In the genomic region with DNA sequence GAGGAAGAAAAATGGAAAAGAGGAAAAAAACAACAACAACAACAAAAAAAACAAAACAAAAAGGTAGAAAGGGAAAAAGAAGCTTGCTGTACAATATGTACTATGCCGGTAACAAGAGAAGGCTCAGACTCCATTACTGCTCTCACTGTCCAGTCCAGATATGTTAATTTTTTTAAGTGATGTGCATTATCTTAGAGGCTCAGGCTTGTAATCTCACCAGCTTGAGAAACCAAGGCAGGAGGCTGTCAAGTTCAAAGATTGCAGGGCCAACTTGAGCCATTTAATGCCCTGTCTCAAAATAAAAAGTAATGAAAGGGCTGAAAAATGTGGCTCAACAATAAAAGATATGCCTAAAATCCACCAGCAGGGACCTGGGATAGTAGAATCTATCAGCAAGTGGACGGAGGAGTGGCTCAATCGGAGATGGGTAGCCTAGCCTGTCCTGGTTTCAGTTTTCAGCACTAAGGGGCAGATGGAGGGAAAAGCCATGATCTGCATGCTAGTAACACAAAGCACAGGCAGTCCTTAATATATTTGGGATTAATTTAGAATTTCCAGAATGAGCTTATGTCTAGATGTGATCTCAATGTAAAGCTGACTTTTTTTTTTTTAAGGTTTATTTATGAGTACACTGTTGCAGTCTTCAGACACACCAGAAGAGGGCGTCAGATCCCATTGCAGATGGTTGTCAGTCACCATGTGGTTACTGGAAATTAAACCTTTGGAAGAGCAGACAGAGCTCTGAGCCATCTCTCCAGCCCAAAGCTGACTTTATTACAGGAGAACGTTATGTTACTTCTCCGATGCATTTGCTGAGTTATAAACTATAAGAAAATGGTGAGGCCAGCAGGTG, we compare ENCODE assay signal across 8 mouse cellular contexts. TPM values are rescaled to one million over a fixed set of nuclear protein-coding genes. Genes with fewer than 3 reads are reported as not detected.
DNase-seq lines count a peak whose midpoint lies in the region; ATAC-seq and TF ChIP-seq lines count a peak whose summit lies in the region.

No protein-coding gene starts in this region.

- 41% methylated on average over 6 of the region's 6 CpGs for WGBS in heart, embryonic 11.5 days (ENCODE audit: insufficient replicate concordance)
- WGBS in hindbrain, embryonic 16.5 days = 46% methylated on average over 6 of the region's 6 CpGs
- WGBS in midbrain, embryonic 13.5 days = 40% methylated on average over 6 of the region's 6 CpGs

- 0 out of 2 replicates have a peak, but pooled peaks cover 2% of the 10 kb centered on the region for H3K4me1 ChIP-seq in heart, embryonic 11.5 days (ENCODE audit: control insufficient read depth, insufficient read depth, low read length)
- H3K4me1 ChIP-seq in testis, adult 2 months (ENCODE audit: control insufficient read depth, insufficient read depth, low read length) = peaks cover 6% of the 10 kb centered on the region
- peaks cover 15% of the 10 kb centered on the region for H3K4me1 ChIP-seq in hindbrain, embryonic 16.5 days (ENCODE audit: control insufficient read depth, insufficient read depth, low read depth, low read length)
- peaks cover 12% of the 10 kb centered on the region for H3K4me1 ChIP-seq in midbrain, embryonic 13.5 days (replicated peaks)

- no peak for TF ChIP-seq POLR2A in testis, adult 2 months (IDR thresholded peaks at IDR 0.05; ENCODE audit: control insufficient read depth, low read depth, low read length)

- no peak for TF ChIP-seq CTCF in testis, adult 2 months (IDR thresholded peaks at IDR 0.05; ENCODE audit: control insufficient read depth, insufficient read depth, insufficient replicate concordance, low read depth, low read length)

- H3K27ac ChIP-seq in heart, embryonic 11.5 days (ENCODE audit: low read depth, low read length) = no peak overlapping the region
- no peak overlapping the region for H3K27ac ChIP-seq in testis, adult 2 months (ENCODE audit: control insufficient read depth, insufficient read depth, low read depth, low read length)
- H3K27ac ChIP-seq in hindbrain, embryonic 16.5 days (ENCODE audit: low read depth, low read length) = no peak overlapping the region
- no peak overlapping the region for H3K27ac ChIP-seq in midbrain, embryonic 13.5 days

- peak overlapping the region; percentile 17; the same call in 1 of the 2 replicates for H3K4me2 ChIP-seq in heart, embryonic 11.5 days
- peak overlapping the region; percentile 82 for H3K4me2 ChIP-seq in hindbrain, embryonic 16.5 days (ENCODE audit: low read length)
- H3K4me2 ChIP-seq in midbrain, embryonic 13.5 days (replicated peaks) = peak overlapping the region; percentile 88; the same call in 1 of the 2 replicates

- no peaks in the 10 kb centered on the region for H3K9me3 ChIP-seq in heart, embryonic 11.5 days (replicated peaks; ENCODE audit: control insufficient read depth, low read length)
- no peaks in the 10 kb centered on the region for H3K9me3 ChIP-seq in hindbrain, embryonic 16.5 days (ENCODE audit: control insufficient read depth, low read length)
- H3K9me3 ChIP-seq in midbrain, embryonic 13.5 days = no peaks in the 10 kb centered on the region

- ATAC-seq in heart, embryonic 11.5 days (replicated peaks; ENCODE audit: insufficient number of reproducible peaks, low FRiP score, low TSS enrichment) = peak; percentile 12; the same call in 1 of the 2 replicates
- ATAC-seq in hindbrain, embryonic 16.5 days = peak; percentile 14
- peak; percentile 62 for ATAC-seq in midbrain, embryonic 13.5 days

- no peak overlapping the region for H3K9ac ChIP-seq in heart, embryonic 11.5 days (ENCODE audit: low read depth, low read length)
- H3K9ac ChIP-seq in hindbrain, embryonic 16.5 days (ENCODE audit: low read depth, low read length) = no peak overlapping the region
- H3K9ac ChIP-seq in midbrain, embryonic 13.5 days (replicated peaks) = no peak overlapping the region

- H3K4me3 ChIP-seq in heart, embryonic 11.5 days (ENCODE audit: low read depth, low read length) = peak overlapping the region; percentile 89
- peak overlapping the region; percentile 91 for H3K4me3 ChIP-seq in testis, adult 2 months (ENCODE audit: control insufficient read depth, low read depth, low read length)
- H3K4me3 ChIP-seq in hindbrain, embryonic 16.5 days (ENCODE audit: low read length) = peak overlapping the region; percentile 75
- H3K4me3 ChIP-seq in midbrain, embryonic 13.5 days (replicated peaks) = peak overlapping the region; percentile 82

- peaks cover 11% of the 10 kb centered on the region for H3K36me3 ChIP-seq in heart, embryonic 11.5 days (ENCODE audit: control insufficient read depth, insufficient read depth, low read length)
- H3K36me3 ChIP-seq in testis, adult 2 months (ENCODE audit: control insufficient read depth, insufficient read depth, low read length) = peaks cover 1% of the 10 kb centered on the region; the same call in 1 of the 2 replicates
- peaks cover 9% of the 10 kb centered on the region for H3K36me3 ChIP-seq in hindbrain, embryonic 16.5 days (ENCODE audit: control insufficient read depth, insufficient read depth, low read length)
- H3K36me3 ChIP-seq in midbrain, embryonic 13.5 days = peaks cover 24% of the 10 kb centered on the region

- no peak for DNase-seq in heart, postnatal 14 days
- DNase-seq in testis, postnatal 10 days (ENCODE audit: low spot score) = no peak
- no peak for DNase-seq in adrenal gland, adult (ENCODE audit: inconsistent age in 2 of 2, low spot score in 1 of 2)
- DNase-seq in retina, postnatal 1 day = no peak

- no peaks in the 10 kb centered on the region for H3K27me3 ChIP-seq in heart, embryonic 11.5 days (ENCODE audit: control insufficient read depth, insufficient read depth, low read length)
- H3K27me3 ChIP-seq in testis, adult 2 months (ENCODE audit: control insufficient read depth, insufficient read depth, low read length) = no peaks in the 10 kb centered on the region
- no peaks in the 10 kb centered on the region; the same call in 1 of the 2 replicates for H3K27me3 ChIP-seq in hindbrain, embryonic 16.5 days (replicated peaks; ENCODE audit: control insufficient read depth, insufficient read depth, low read length)
- H3K27me3 ChIP-seq in midbrain, embryonic 13.5 days = no peaks in the 10 kb centered on the region

- intact Hi-C loops in heart, postnatal 14 days (cut with DNase I) = loop anchor here (1.0 kb wide), 1 partner anchor 13 kb away; a partner anchor contains a TSS

RNA-seq across cellular contexts. Expression of a gene that starts 0.6 kb away (rescaled TPM):
- 621 and 642 TPM in 2 replicates for polyA plus RNA-seq in heart, embryonic 11.5 days (2014; fragmentation: Nextera tagmentation; extraction: Ambion mirVana)
- total RNA-seq in heart, postnatal 14 days (2021) = 1,000 to 10,000 TPM; 1,807 to 1,867 TPM
- polyA plus RNA-seq in testis, adult 2 months (2012; rRNA removed) = 99.6 and 122 TPM in 2 replicates
- 461 and 526 TPM in 2 replicates for polyA plus RNA-seq in hindbrain, embryonic 16.5 days (2015; fragmentation: Nextera tagmentation; extraction: Ambion mirVana)
- 440 and 458 TPM in 2 replicates for polyA plus RNA-seq in midbrain, embryonic 13.5 days (2015; fragmentation: Nextera tagmentation; extraction: Ambion mirVana)

RNA-seq across cellular contexts. Expression of a gene that starts 0.7 kb away (rescaled TPM):
- polyA plus RNA-seq in heart, embryonic 11.5 days (2014; fragmentation: Nextera tagmentation; extraction: Ambion mirVana) = 0.21 and 0.56 TPM in 2 replicates
- under 1 TPM; 0.19 to 0.34 TPM for total RNA-seq in heart, postnatal 14 days (2021)
- 1.9 and 3.2 TPM in 2 replicates for polyA plus RNA-seq in testis, adult 2 months (2012; rRNA removed)
- 0.64 and 0.73 TPM in 2 replicates for polyA plus RNA-seq in hindbrain, embryonic 16.5 days (2015; fragmentation: Nextera tagmentation; extraction: Ambion mirVana)
- polyA plus RNA-seq in midbrain, embryonic 13.5 days (2015; fragmentation: Nextera tagmentation; extraction: Ambion mirVana) = 0.26 and 0.42 TPM in 2 replicates

RNA-seq across cellular contexts. Expression of a gene that starts 13.1 kb away (rescaled TPM):
- polyA plus RNA-seq in heart, embryonic 11.5 days (2014; fragmentation: Nextera tagmentation; extraction: Ambion mirVana) = 17.8 and 20.0 TPM in 2 replicates
- 10 to 100 TPM; 15.1 to 16.9 TPM for total RNA-seq in heart, postnatal 14 days (2021)
- polyA plus RNA-seq in testis, adult 2 months (2012; rRNA removed) = 17.2 and 18.1 TPM in 2 replicates
- 36.3 and 39.6 TPM in 2 replicates for polyA plus RNA-seq in hindbrain, embryonic 16.5 days (2015; fragmentation: Nextera tagmentation; extraction: Ambion mirVana)
- polyA plus RNA-seq in midbrain, embryonic 13.5 days (2015; fragmentation: Nextera tagmentation; extraction: Ambion mirVana) = 30.8 and 38.9 TPM in 2 replicates

RNA-seq across cellular contexts. Expression of a gene that starts 13.2 kb away (rescaled TPM):
- polyA plus RNA-seq in heart, embryonic 11.5 days (2014; fragmentation: Nextera tagmentation; extraction: Ambion mirVana) = 67.6 and 78.3 TPM in 2 replicates
- total RNA-seq in heart, postnatal 14 days (2021) = 10 to 100 TPM; 22.5 to 26.5 TPM
- 24.8 and 26.4 TPM in 2 replicates for polyA plus RNA-seq in testis, adult 2 months (2012; rRNA removed)
- polyA plus RNA-seq in hindbrain, embryonic 16.5 days (2015; fragmentation: Nextera tagmentation; extraction: Ambion mirVana) = 84.2 and 88.8 TPM in 2 replicates
- 114 and 117 TPM in 2 replicates for polyA plus RNA-seq in midbrain, embryonic 13.5 days (2015; fragmentation: Nextera tagmentation; extraction: Ambion mirVana)

RNA-seq across cellular contexts. Expression of a gene that starts 28.5 kb away (rescaled TPM):
- 42.2 and 43.5 TPM in 2 replicates for polyA plus RNA-seq in heart, embryonic 11.5 days (2014; fragmentation: Nextera tagmentation; extraction: Ambion mirVana)
- 10 to 100 TPM; 30.4 to 34.1 TPM for total RNA-seq in heart, postnatal 14 days (2021)
- polyA plus RNA-seq in testis, adult 2 months (2012; rRNA removed) = 26.3 and 27.1 TPM in 2 replicates
- 30.0 and 43.1 TPM in 2 replicates for polyA plus RNA-seq in hindbrain, embryonic 16.5 days (2015; fragmentation: Nextera tagmentation; extraction: Ambion mirVana)
- polyA plus RNA-seq in midbrain, embryonic 13.5 days (2015; fragmentation: Nextera tagmentation; extraction: Ambion mirVana) = 48.7 and 57.8 TPM in 2 replicates

Comparison
In these comparisons a context has a peak if more than half of its experiments do, and no peak if none do; other contexts are left out.
1. ATAC-seq: peak in every context shown above with its lines; median percentile 62 in midbrain, embryonic 13.5 days; 14 in hindbrain, embryonic 16.5 days; 12 in heart, embryonic 11.5 days.
2. H3K4me2 ChIP-seq: peak in every context shown above with its lines; median percentile 88 in midbrain, embryonic 13.5 days; 82 in hindbrain, embryonic 16.5 days; 17 in heart, embryonic 11.5 days.